Mouse (Mus musculus): ENCODE results near the gene Hrh2. TPM values are rescaled to one million over a fixed set of nuclear protein-coding genes. Genes with fewer than 3 reads are reported as not detected.

Gene Hrh2
- polyA plus RNA-seq, 2 experiments from 2014 or later = 11.0 to 12.6 TPM

DNA sequence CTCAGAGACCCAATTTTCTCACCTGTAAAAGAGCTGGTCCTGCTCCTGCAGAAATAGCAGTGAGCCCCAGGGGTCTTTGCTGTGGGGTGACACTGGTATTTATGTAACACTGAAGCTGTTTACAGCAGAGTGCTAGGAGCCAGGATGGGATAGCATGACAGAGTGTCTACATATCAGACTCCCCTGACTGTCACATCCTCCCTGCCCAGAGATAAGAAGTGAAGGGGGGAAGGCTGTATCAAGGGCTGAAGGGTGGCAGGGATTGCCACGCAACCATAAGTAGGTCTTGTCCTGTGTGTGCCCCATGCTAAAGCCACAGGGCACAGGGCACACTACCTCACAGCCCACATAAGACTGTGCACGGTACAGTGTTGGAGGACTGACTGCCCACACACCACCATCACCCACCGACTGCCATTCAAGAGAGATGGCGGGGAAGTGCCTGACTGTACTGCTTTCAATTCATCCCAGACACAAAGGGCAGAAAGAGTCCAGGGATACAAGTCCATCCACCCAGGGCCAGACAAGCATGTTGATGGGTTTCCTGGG, 29.8 kb downstream of the Hrh2 start:
- ATAC-seq = no peak

DNA sequence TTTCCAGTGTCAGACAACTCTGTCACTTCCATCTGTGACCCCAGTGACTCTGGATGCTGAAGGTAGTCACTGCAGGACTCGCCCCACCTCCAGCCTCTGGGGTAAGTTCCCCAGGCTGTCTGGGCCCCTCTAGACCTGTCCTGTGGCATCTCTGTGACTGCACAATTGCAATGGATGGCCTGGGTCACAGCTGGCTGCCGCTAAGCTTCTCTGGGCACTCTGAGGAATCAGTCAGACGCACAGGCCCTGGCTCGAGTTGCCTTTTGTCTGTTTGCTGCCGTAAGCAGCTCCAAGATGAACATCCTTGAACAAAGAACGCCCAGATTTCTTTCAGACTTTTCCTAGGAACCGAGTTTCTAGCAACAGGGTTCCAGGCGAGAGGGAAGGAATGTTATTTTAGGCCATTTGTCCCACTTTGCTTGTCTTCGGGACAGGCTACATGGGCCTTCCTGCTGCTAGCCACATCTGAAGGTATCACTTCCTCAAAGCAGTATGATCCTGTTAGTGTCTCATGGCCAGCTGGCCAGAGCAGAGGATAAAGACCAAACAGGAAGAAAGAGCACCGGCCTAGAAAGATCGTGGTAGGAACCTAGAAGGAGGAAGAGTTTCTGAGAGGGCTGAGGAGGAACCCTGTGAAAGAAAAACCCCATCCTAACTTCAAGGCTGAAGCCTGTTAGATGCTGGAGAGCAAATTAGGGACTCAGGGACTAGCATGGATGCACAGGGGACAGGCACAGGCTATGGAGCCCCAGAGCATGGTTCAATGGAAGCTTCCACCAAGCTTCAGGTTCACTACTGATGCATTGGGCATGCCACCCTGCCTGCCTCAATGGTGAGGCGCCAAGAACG, 31.2 kb downstream of the Hrh2 start:
- no peak for ATAC-seq

- ATAC-seq = no peak
These were observed 36.1 kb downstream of the Hrh2 start for GRCm38 (mm10) chr13:54227916-54228483.

DNA sequence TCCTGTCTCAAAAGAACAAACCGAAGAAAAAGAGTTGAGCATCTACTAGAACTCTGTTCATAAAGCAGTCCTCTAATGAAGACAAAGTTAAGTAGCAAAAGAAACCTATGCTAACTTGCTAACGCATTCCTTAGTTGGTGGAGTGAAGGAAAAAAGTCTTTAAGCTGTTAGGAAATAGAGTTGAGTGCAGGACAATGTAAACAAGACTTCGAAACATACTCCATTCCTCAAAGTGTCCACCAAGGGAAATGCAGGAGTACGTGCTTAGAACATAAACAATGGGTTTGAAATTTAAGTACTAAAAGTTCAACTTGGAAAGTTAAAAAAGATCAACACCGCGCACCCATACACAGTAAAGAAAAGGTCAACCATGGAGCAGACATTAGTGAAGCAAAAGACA, 38.2 kb downstream of the Hrh2 start:
- ATAC-seq = no peak

DNA sequence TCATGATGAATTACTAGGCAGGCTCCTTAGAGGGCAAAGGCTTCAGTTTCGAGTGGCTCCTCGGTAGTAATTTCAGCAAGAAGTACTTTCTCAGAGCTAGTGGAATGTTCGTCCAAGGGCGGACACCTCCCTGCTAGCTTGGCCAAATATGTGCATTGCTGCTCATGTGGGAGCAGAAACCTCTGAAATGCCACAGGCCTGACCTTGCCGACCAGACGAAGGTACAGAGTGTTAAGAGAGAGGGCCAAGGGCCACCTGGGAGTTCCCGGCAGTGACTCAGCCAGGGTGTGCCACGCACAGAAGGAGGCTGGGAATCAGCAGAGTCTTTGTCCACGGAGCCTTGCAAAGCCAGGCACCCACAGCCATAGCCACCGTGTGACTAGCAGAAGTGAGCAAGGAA, 39.9 kb downstream of the Hrh2 start:
- ATAC-seq = no peak

GRCm38 (mm10) chr13:54237512-54237911, 45.6 kb downstream of the Hrh2 start:
- ATAC-seq = no peak

DNA sequence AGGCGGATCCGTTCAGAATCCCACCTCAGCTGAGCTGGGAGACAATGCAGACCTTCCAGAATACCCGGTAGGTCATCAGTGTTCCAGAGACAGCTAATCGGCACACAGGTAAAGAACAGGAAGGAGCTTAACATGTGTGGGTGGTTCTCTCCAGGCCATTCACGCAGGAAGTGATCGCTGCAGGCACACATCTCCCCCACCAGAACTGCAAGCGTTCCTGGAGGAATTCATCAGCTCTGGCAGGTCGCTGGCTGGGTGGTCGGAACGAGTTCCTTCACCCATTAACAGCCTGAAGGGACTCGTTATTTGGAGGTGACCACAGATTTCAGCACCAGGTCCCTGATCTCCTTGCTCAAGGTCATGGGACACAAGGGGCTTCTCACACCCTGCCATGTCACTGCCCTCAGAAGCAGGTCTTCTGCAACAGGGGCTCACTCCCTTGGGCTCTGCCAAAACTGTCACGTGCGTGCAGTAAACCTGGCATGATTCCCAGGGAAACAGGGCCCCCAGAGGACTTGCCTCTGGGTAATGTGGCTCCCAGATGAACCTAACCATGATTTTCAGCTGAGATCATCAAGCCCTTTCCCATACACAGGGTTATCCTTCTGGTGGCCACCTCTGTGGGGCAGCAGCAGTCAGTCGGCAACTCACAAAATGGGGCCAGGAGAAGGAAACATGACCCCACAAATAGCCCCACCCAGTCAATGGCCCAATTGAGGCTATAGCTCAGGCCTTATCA, 46.8 kb downstream of the Hrh2 start:
- ATAC-seq = no peak

GRCm38 (mm10) chr13:54242380-54242779, 50.5 kb downstream of the Hrh2 start:
- ATAC-seq = peak; percentile 53

DNA sequence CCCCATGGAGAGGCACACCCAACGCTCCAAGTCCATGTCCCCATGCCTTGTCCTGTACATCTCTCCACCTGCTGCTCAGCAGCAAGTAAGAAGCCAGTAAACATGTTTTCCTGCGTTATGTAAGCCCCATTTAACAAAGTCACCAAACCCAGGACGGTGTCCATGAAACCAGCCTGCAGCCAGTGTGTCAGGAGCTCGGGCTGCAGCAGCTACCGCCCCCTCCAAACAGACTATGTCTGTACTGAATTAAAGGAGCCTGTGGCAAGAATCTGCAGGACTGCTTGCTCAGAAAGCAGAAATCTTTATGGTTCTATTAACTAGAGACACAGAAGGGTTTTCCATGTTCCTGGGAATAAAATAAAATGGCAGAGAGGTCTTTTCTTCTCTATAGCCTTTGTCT, 53.3 kb downstream of the Hrh2 start:
- no peak for ATAC-seq

DNA sequence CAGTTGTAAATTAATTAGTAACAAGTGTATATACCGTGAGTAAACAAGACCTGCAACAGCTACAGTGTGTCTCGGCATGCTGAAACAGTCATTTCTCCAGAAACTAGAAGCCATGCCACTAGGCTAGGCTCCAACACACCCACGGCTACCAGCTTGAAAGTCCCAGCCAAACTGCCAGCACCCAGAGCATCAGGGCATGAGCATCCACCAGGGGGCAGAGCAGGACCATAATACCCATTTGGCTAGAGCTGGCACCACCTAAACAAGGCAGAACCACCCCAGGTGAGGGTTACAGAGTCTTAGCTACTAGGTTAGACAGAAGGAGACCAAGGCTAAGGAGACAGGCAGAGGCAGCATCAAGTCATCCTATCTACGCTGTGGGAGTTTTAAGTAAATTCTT, 55.6 kb downstream of the Hrh2 start:
- ATAC-seq = no peak

GRCm38 (mm10) chr13:54248436-54248995, 56.6 kb downstream of the Hrh2 start:
- ATAC-seq = no peak

- no peak for ATAC-seq
These were observed 57.1 kb downstream of the Hrh2 start for GRCm38 (mm10) chr13:54249007-54249406.

GRCm38 (mm10) chr13:54250346-54250745, 58.4 kb downstream of the Hrh2 start:
- no peak for ATAC-seq

DNA sequence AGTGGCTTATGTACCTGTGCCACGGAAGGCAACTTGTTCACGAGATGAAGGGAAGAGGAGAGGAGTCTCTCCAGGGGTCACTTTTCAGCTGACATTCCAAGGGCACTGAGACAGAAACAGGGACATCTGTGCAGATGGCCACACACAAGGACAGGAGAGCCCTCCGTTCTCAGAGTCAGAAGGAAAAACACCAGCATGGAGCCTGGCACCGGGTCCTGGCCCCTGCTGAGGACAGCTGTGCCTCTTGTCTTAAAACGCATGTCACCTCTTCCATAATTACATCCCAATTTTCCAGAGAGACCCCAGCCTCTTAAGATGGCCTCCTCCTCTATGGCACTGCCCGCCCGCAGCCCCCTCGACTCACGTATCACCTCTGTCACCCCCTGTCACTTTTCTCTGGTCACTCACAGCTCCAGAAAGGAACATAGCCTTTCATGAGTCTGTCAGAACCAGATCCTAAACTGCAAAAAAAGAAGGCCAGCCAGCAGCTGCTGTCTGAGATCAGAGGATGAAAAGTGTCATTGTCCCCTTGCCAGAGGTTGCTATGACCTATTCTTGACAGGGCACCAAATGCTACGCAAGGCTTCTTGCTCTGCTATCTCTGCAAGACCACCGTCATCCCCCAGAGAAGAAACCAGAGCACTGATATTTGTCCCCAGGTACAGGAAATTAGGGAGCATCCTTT, 59.8 kb downstream of the Hrh2 start:
- no peak for ATAC-seq

DNA sequence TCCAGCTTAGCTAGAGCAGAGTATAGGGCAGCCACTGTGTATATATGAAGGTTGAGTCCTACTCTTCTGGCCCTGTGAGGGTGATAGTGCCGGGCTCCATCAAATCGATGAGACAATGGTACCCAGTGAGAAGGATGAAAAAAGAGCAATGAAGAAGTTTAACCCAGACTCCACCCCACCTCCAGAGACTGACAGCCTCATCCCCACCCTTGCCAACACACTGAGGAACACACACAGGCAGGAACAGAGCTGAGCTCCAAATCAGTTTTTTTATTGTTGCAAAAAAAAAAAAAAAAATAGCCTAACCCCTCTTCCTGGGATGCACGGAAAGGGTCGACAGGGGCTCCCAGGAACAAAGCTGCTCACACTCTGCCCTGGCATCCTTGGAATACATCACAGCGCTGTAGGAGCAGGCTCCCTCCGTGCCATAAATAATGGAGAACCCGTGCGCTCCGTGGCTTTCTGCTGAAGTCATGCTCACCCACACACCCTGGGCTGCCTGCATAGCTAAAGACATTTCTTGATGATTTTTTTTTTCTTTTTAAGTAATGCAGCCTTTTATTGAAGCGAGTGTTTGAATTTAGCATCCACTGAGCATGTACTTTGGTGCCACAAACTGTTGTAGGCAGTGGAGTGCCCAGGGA, 65.8 kb downstream of the Hrh2 start:
- no peak for ATAC-seq

GRCm38 (mm10) chr13:54258231-54258743, 66.4 kb downstream of the Hrh2 start:
- no peak for ATAC-seq

DNA sequence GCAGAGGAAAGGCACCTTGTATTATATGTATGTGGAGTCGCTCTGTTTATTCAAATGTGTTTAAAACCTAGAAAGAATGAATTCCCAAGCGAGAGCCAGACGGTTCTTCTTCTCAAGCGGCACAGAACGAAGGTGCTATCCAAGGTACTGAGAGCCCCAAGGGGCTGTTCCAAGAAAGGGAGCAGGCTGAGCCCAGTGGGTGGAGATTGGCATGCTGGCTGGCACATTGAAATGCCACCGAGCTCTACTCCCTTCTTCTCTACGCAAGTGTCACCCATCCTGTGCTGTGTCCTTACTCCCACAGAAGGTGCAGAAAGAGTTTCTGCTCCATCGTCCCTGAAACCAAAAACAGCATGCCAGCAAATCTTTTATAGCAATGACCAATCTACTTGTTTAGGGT, 68.4 kb downstream of the Hrh2 start:
- no peak for ATAC-seq

DNA sequence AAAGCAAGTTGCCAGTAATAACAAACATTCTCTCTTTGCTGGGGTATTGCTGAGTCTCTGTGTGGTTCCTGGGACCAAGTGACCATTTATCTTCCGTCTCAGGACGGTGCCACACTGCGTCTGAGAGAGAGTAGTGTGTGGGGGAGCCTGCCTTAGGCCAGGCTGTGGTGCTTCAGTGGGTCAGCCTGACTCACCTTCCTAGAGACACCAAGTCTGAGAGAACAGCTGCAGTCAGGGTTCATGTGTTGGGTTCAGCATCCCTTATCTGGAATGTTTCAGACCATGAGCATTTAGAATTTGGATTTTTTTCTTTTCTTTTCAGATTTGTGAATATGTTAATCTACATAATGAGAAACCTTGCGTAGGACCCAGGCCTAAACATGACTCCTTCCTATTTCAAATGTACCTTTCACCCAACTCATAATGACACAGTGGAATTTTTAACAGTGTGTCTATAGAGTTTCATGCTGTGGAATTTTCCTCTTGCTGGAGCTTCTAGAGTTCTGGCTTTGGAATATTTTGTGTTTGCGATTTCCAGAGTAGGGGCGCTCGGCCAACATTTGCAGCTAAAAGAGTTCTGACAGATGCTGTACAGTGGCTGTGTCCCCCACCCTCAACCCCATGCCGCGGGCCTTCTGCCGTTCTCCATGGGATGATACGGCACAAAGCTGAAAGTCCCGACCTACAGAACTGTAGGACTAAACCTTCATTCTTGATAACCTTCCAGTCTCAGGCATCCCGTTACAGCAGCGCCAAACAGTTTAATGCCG, 71.0 kb downstream of the Hrh2 start:
- ATAC-seq = no peak

- ATAC-seq = no peak
These were observed 71.7 kb downstream of the Hrh2 start for GRCm38 (mm10) chr13:54263641-54264040.

DNA sequence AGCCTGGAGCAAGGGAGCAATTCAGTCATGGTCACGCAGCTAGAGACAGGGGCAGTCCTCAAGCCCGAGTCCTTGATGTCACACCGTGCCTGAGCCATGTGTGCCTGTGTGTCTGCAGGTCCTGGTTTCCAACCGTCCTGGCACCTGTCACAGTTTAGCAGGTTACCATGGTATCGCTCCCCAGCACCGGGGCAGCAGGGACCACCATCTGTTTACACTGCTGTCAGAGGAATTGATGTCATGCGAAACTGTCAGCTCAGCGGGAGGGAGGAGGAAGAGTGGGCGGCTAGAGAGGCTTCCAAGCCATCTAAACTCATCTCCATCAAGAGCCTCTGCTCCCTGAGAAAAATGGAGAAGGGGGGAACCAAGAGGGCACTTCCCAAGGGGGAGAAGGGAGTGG, 74.5 kb downstream of the Hrh2 start:
- no peak for ATAC-seq

- no peak for ATAC-seq
These were observed 77.2 kb downstream of the Hrh2 start for GRCm38 (mm10) chr13:54269087-54269486.
